Mouse (Mus musculus): Measurements from ENCODE around the gene Tcf7l2. TPM values are rescaled to one million over a fixed set of nuclear protein-coding genes. Genes with fewer than 3 reads are reported as not detected.

Tcf7l2 gene
- polyA plus RNA-seq, 1 experiment from 2014 or later: 53.4 TPM

DNA sequence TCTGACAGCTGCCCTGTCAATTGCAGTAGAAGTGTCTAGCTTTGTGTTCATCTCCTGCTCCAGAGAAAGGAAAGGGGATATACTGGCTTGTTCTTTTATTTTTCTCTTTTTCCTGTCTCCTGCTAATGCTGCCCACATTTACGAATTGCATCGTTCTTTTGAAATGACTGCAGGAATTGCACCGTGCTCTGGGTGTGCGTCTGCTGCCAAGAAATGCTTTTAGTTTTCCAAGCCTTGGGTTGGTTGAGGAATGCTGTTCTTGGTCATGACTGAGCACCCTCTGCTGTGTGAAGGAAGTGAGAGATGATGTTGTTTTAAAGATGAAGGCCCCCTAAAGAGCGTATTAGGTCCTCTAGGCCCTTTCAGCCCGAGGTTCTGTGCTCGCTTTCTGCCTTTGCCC is 75.4 kb downstream of the Tcf7l2 start:
- Histone ChIP-seq H3K9ac (ENCODE audit: low read depth, low read length) (no peak overlapping the region), H3K4me2 (ENCODE audit: low read length) (no peak overlapping the region), H3K36me3 (ENCODE audit: insufficient read depth, low read length) (peaks cover 13% of the 10 kb centered on the region; the same call in 1 of the 2 replicates), H3K4me3 (replicated peaks; ENCODE audit: low read depth, low read length) (no peak overlapping the region), H3K27ac (no peak overlapping the region), H3K27me3 (ENCODE audit: insufficient read depth, low read length) (no peaks in the 10 kb centered on the region), H3K9me3 (replicated peaks; ENCODE audit: low read length) (no peaks in the 10 kb centered on the region), H3K4me1 (replicated peaks; ENCODE audit: insufficient read depth, low read length) (peaks cover 4% of the 10 kb centered on the region; the same call in 1 of the 2 replicates)
- DNase-seq (ENCODE audit: low spot score) (no peak), ATAC-seq (replicated peaks; ENCODE audit: low FRiP score, low read depth) (no peak)
- no peak for TF ChIP-seq CTCF (IDR thresholded peaks at IDR 0.05; ENCODE audit: low read depth)
- WGBS: 68% methylated on average over 7 of the region's 7 CpGs

DNA sequence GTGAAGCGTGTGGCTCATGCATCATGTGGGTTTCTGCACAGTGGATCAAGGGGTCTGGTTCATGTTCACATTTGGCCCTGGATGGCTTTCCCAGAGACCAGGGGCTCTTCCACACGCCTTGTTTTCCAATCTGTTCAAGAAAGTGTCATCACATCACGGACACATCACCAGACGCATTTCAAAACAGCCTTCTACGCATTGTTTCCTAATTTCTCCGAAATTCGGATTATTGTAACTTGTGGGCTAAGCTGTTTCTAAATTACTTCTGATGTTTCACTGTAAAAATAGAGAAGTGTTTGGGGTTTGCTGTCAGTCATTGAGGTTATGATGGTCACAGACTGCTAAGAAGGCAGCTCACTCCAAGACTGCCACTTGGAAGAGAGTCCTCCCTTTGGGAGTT is 78.6 kb downstream of the Tcf7l2 start:
- TF ChIP-seq CTCF (IDR thresholded peaks at IDR 0.05; ENCODE audit: low read depth): no peak
- H3K9me3 ChIP-seq (replicated peaks; ENCODE audit: low read length): no peaks in the 10 kb centered on the region
- peaks cover 13% of the 10 kb centered on the region; the same call in 1 of the 2 replicates for H3K36me3 ChIP-seq (ENCODE audit: insufficient read depth, low read length)
- no peak for ATAC-seq (replicated peaks; ENCODE audit: low FRiP score, low read depth)
- no peak overlapping the region for H3K9ac ChIP-seq (ENCODE audit: low read depth, low read length)
- no peak overlapping the region for H3K27ac ChIP-seq
- peaks cover 4% of the 10 kb centered on the region; the same call in 1 of the 2 replicates for H3K4me1 ChIP-seq (replicated peaks; ENCODE audit: insufficient read depth, low read length)
- H3K27me3 ChIP-seq (ENCODE audit: insufficient read depth, low read length): no peaks in the 10 kb centered on the region
- DNase-seq (ENCODE audit: low spot score): no peak
- no peak overlapping the region for H3K4me2 ChIP-seq (ENCODE audit: low read length)
- WGBS: 95% methylated on average over 7 of the region's 7 CpGs
- no peak overlapping the region for H3K4me3 ChIP-seq (replicated peaks; ENCODE audit: low read depth, low read length)

DNA sequence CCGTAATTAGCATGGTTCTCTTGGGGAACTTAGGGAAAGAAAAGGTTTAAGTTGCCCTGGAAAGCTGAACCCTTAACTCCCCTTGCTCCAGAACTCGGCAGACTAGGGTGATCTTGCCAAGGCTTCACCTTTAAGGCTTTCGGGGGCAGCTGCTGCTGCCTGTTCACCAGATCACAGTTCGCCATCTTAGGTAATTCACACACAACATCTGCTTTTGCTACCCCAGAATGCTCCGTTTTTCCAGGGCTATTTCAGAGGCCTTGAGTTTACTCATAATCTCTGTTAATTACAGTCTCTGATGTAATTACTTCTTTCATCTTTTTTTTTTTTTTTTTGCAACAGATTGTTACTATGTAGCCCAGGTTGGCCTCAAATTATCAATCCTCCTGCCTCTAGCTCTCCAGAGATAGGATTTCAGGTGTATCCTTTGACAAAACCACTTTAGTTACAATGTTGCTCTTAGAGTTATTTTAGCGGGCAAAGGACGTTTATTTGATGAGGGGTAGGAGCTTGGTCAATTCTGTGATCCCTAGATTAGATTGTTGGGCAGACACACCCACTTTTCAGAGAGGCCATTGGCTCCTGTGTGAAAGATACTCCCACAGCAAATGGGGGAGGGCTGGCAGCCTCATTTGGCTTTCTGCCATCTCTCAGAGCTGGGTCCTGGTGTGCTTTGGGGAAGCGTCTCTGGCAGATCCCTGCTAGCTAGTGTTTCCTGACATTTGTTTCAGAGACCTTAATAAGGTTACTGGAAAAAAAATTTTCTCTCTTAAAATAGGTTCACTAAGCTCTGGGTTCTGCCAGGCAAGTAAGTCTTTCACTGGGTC is 83.6 kb downstream of the Tcf7l2 start:
- no peaks in the 10 kb centered on the region for H3K27me3 ChIP-seq (ENCODE audit: insufficient read depth, low read length)
- H3K4me1 ChIP-seq (replicated peaks; ENCODE audit: insufficient read depth, low read length): peaks cover 13% of the 10 kb centered on the region
- H3K4me3 ChIP-seq (replicated peaks; ENCODE audit: low read depth, low read length): no peak overlapping the region
- peak overlapping the region; percentile 42; the same call in 1 of the 2 replicates for H3K27ac ChIP-seq
- no peak overlapping the region for H3K4me2 ChIP-seq (ENCODE audit: low read length)
- whole genome bisulfite sequencing: 35% methylated on average over 8 of the region's 8 CpGs
- ATAC-seq (replicated peaks; ENCODE audit: low FRiP score, low read depth): no peak
- H3K36me3 ChIP-seq (ENCODE audit: insufficient read depth, low read length): 0 out of 2 replicates have a peak, but pooled peaks cover 9% of the 10 kb centered on the region
- DNase-seq (ENCODE audit: low spot score): peak; percentile 58
- no peak for TF ChIP-seq CTCF (IDR thresholded peaks at IDR 0.05; ENCODE audit: low read depth)
- H3K9me3 ChIP-seq (replicated peaks; ENCODE audit: low read length): no peaks in the 10 kb centered on the region
- H3K9ac ChIP-seq (ENCODE audit: low read depth, low read length): no peak overlapping the region

DNA sequence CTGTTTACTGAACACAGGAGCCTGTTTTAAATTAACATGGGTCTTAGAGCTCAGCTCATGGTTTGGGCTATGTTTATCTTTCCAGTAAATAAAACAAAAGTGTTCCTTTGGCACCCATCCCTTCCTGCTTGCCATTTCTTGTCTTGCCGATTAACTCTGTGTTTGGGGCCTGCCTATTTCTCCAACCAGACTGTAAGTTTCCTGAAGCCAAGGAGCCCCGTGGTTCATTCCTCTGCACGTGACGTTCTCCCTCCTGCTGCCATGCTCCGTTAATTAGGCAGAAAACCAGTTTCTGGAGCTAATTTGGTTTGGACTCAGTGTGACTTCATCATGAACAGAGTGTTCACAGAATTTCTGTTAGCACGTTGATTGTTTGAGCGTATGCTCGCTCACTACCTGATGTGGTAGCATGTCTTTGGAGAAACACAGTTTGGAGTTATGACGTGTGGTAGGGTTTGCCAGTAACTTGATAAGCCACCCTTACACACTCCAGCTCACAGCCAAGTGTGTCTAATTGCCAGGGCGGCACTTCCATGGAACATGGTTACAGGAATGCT is 84.4 kb downstream of the Tcf7l2 start:
- no peaks in the 10 kb centered on the region for H3K9me3 ChIP-seq (replicated peaks; ENCODE audit: low read length)
- no peak overlapping the region for H3K4me2 ChIP-seq (ENCODE audit: low read length)
- 0 out of 2 replicates have a peak, but pooled peaks cover 8% of the 10 kb centered on the region for H3K36me3 ChIP-seq (ENCODE audit: insufficient read depth, low read length)
- no peak overlapping the region for H3K9ac ChIP-seq (ENCODE audit: low read depth, low read length)
- ATAC-seq (replicated peaks; ENCODE audit: low FRiP score, low read depth): 0 out of 2 replicates have a peak, but pooled peaks have one; percentile 36
- H3K27ac ChIP-seq: peak overlapping the region; percentile 42; the same call in 1 of the 2 replicates
- H3K4me3 ChIP-seq (replicated peaks; ENCODE audit: low read depth, low read length): no peak overlapping the region
- H3K4me1 ChIP-seq (replicated peaks; ENCODE audit: insufficient read depth, low read length): peaks cover 14% of the 10 kb centered on the region
- no peak for TF ChIP-seq CTCF (IDR thresholded peaks at IDR 0.05; ENCODE audit: low read depth)
- WGBS: 52% methylated on average over 10 of the region's 10 CpGs
- DNase-seq (ENCODE audit: low spot score): peak; percentile 41
- no peaks in the 10 kb centered on the region for H3K27me3 ChIP-seq (ENCODE audit: insufficient read depth, low read length)

DNA sequence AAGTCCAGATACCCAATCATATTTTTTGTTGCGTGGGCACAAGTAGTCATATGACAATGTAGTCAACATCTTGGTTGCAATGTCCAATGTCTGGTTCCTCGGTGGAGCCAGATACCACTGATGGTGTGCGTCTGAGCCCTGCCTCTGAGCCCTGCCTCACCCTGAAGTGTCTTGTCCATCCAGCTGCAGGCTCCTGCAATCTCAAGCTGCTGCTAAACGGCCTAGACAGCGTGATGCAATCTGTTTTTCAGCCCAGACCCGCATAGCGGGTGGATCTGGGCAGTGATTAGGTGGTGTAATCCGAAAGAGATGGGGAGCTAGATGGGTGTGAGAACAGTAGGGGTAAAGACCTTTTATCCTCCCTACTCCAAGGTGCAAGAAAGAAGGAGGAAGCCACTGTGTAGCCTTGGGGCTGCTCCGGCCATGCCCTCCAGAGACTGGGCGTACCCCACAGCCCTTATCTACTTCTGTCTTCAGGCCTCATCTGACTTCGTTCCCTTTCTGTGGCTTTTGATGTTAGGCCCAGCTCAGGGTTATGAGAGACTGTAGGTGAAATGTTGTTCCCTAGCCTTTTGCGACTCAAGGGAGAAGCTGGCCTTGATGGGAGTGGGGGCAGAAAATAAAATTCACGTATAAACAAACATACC is 86.1 kb downstream of the Tcf7l2 start:
- Histone ChIP-seq H3K27ac (no peak overlapping the region), H3K9me3 (replicated peaks; ENCODE audit: low read length) (no peaks in the 10 kb centered on the region), H3K4me3 (replicated peaks; ENCODE audit: low read depth, low read length) (no peak overlapping the region), H3K27me3 (ENCODE audit: insufficient read depth, low read length) (no peaks in the 10 kb centered on the region), H3K9ac (ENCODE audit: low read depth, low read length) (no peak overlapping the region), H3K4me2 (ENCODE audit: low read length) (no peak overlapping the region), H3K36me3 (ENCODE audit: insufficient read depth, low read length) (0 out of 2 replicates have a peak, but pooled peaks cover 5% of the 10 kb centered on the region), H3K4me1 (replicated peaks; ENCODE audit: insufficient read depth, low read length) (peaks cover 16% of the 10 kb centered on the region)
- DNase-seq (ENCODE audit: low spot score) (no peak), ATAC-seq (replicated peaks; ENCODE audit: low FRiP score, low read depth) (no peak)
- WGBS: 80% methylated on average over 13 of the region's 13 CpGs
- no peak for TF ChIP-seq CTCF (IDR thresholded peaks at IDR 0.05; ENCODE audit: low read depth)

DNA sequence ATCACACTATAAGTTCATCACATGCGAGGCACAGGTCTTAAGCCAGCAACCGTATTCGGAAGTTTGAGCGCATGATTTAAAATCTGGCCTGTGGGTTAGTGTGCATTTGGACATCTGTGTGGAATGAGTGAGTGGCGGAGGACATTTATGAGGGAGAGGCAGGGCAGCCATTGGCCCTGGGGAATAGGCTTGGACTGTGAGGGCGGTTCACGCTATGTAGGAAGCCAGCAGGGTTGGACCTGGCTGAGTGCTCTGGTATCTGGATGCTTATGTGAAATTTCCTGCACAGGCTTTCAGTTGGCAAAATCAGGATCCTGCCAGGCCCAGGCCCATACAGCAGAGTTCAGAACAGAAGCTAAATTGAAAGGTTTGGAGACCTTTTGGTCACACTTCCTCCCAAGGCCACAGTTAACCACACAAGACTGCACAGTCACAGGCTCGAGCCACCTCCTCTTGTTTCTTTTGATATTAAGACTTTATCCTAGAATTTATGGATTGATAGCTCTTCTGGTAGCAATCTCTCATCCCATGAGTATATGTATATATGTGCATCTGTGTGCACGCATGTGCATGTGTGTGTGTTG is 89.4 kb downstream of the Tcf7l2 start:
- ATAC-seq (replicated peaks; ENCODE audit: low FRiP score, low read depth): no peak
- WGBS: 72% methylated on average over 9 of the region's 9 CpGs
- no peaks in the 10 kb centered on the region for H3K27me3 ChIP-seq (ENCODE audit: insufficient read depth, low read length)

More for the DNA sequence above, 89.4 kb downstream of the Tcf7l2 start:
- Histone ChIP-seq H3K4me3 (replicated peaks; ENCODE audit: low read depth, low read length) (no peak overlapping the region), H3K4me1 (replicated peaks; ENCODE audit: insufficient read depth, low read length) (peaks cover 7% of the 10 kb centered on the region; the same call in 1 of the 2 replicates), H3K9me3 (replicated peaks; ENCODE audit: low read length) (no peaks in the 10 kb centered on the region), H3K27ac (no peak overlapping the region), H3K4me2 (ENCODE audit: low read length) (no peak overlapping the region), H3K9ac (ENCODE audit: low read depth, low read length) (no peak overlapping the region), H3K36me3 (ENCODE audit: insufficient read depth, low read length) (0 out of 2 replicates have a peak, but pooled peaks cover 5% of the 10 kb centered on the region)
- TF ChIP-seq CTCF (IDR thresholded peaks at IDR 0.05; ENCODE audit: low read depth): no peak
- DNase-seq (ENCODE audit: low spot score): no peak

All from kidney, postnatal 0 days (tissue).